Mouse (Mus musculus) C2C12 (cell line): ENCODE data around the gene Irf2bp2.

Experiments used
- CEBPB ChIP-seq: IDR thresholded peaks from one replicate; pipeline ENCODE4 v1.6.1; 2011; ENCODE audit warnings: low read depth, mild to moderate bottlenecking, control low read depth, moderate library complexity
- CTCF ChIP-seq: IDR thresholded peaks from one replicate; pipeline ENCODE4 v1.5.1; 2011; ENCODE audit not compliant: control insufficient read depth, insufficient read depth, insufficient read length
- FOSL1 ChIP-seq: IDR thresholded peaks from one replicate; pipeline ENCODE4 v1.8.0; 2011; ENCODE audit warnings: mild to moderate bottlenecking, low read length; ENCODE audit not compliant: poor library complexity, insufficient read depth, severe bottlenecking
- MAX ChIP-seq: IDR thresholded peaks from one replicate; pipeline ENCODE4 v1.6.1; 2011; ENCODE audit warnings: mild to moderate bottlenecking, control low read depth
- USF1 ChIP-seq: IDR thresholded peaks from one replicate; pipeline ENCODE4 v1.6.1; 2011; ENCODE audit warnings: low read depth, mild to moderate bottlenecking, control low read depth, moderate library complexity

GRCm38 (mm10) chr8:126542090-126542689 is 51.6 kb downstream of the Irf2bp2 start:
- TF ChIP-seq CTCF: no peak
- no peak for TF ChIP-seq FOSL1
- no peak for TF ChIP-seq MAX
- TF ChIP-seq USF1: no peak
- no peak for TF ChIP-seq CEBPB
